Mouse (Mus musculus) testis, adult 2 months (tissue): ENCODE results near the gene Cass4.

ENCODE experiments used
- CTCF ChIP-seq: fragments of 200-500 bp; IDR thresholded peaks from 2 replicates; pipeline ENCODE4 v1.5.1; 2012; ENCODE audit warnings: low read depth, mild to moderate bottlenecking, inconsistent platforms, low read length, moderate library complexity; ENCODE audit not compliant: control insufficient read depth, insufficient read depth, insufficient replicate concordance
- POLR2A ChIP-seq: fragments of 200-500 bp; IDR thresholded peaks from 2 replicates; pipeline ENCODE4 v1.6.1; 2012; ENCODE audit warnings: low read depth, mild to moderate bottlenecking, inconsistent platforms, low read length, moderate library complexity; ENCODE audit not compliant: control insufficient read depth

DNA sequence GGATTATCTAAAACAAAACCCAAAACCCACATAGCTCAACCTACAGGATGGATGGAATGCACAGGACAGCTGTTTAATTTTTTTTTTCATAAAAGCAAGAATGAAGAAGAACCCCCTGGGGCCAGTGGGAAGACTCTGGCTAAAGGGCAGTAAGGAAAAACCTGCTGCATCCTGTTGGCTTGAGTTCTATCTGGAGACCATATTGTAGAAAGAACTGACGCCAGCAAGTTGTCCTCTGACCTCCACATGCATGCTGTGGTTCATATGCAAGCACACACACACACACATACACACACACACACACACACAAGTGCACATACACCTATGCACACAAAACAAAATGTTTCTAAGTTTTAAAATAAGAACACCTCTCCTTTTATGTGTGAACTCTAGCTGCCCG is 17.1 kb downstream of the Cass4 start:
- TF ChIP-seq CTCF = no peak
- no peak for TF ChIP-seq POLR2A
